Mouse (Mus musculus): ENCODE measurements around the gene Vti1a.

GRCm38 (mm10) chr19:55480526-55480925, 164.4 kb downstream of the Vti1a start:
- TF ChIP-seq CTCF (IDR thresholded peaks at IDR 0.05; ENCODE audit: borderline replicate concordance, insufficient read depth, low read length) = no peak
- TF ChIP-seq POLR2A (IDR thresholded peaks at IDR 0.05; ENCODE audit: low read depth, low read length) = no peak
